Mouse (Mus musculus) left cerebral cortex, adult 8-10 months (tissue): ENCODE data around the gene Mitf. TPM values are rescaled to one million over a fixed set of nuclear protein-coding genes. Genes with fewer than 3 reads are reported as not detected.

Experiments used
- DNase-seq, 2 experiments: peaks; one replicate each; pipeline ENCODE4 v3.0.0; 2022; ENCODE audit warnings: low spot score in 2 of 2
- total RNA-seq, 4 experiments: library from RNA; stranded (reverse); gene quantifications; 2 replicates each; pipeline ENCODE4 v1.2.4; 2022

The Mitf gene
- total RNA-seq, 4 experiments from 2014 or later: 7.4 to 9.2 (median 8.5) TPM

- no peak for DNase-seq
Measured at GRCm38 (mm10) chr6:97821811-97822210, 15.0 kb downstream of the Mitf start.

GRCm38 (mm10) chr6:97826642-97827275, 19.9 kb downstream of the Mitf start:
- no peak for DNase-seq

DNA sequence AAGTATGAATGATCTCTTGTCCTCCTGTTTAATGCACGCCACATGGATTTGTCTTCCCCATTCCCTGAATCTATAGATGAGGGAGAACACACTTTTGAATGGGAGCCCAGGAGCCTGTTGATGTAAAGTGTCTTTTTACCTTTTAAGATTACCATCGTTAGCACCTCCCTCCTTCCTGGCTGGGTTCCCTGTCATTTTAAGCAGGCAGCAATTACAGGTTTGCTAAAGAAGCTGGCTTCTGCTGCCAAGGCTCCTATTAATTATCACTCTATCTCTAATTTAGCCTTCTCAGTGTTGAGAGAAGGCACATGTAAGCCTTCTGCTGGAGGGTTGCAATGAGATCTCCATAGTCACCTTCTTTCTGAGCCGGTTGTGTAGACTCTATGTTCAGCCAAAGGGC, 21.2 kb downstream of the Mitf start:
- DNase-seq: no peak

GRCm38 (mm10) chr6:97828822-97829719, 22.2 kb downstream of the Mitf start:
- DNase-seq: no peak

- no peak for DNase-seq
Measured at GRCm38 (mm10) chr6:97832501-97832900, 25.6 kb downstream of the Mitf start.

- no peak for DNase-seq
Measured at GRCm38 (mm10) chr6:97836176-97836575, 29.3 kb downstream of the Mitf start.

DNA sequence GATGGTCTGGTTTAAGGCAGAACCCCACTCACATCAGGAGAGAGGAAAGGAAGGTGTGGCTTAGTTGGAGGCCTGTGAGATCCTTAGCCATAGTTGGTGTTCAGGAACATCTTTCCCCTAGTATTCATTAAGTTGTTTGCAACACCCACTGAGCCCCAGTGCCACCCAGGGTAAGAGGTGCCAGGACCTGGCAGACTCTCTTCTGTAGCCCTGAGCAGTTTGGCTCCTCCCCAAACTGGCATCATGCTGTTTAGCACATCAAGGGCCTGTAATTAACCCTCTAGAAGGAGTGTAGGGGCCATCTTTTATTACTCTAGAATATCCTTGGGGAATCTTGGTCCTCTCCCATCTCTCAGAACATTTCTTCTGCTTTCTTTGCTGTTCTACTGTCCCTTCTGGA, 30.9 kb downstream of the Mitf start:
- DNase-seq: no peak

- DNase-seq: no peak
Measured at GRCm38 (mm10) chr6:97839568-97839967, 32.7 kb downstream of the Mitf start.

- no peak for DNase-seq
Measured at GRCm38 (mm10) chr6:97844112-97844511, 37.3 kb downstream of the Mitf start.

GRCm38 (mm10) chr6:97848191-97848857, 41.5 kb downstream of the Mitf start:
- peak in 1 of 2 experiments; percentile 20 for DNase-seq

DNA sequence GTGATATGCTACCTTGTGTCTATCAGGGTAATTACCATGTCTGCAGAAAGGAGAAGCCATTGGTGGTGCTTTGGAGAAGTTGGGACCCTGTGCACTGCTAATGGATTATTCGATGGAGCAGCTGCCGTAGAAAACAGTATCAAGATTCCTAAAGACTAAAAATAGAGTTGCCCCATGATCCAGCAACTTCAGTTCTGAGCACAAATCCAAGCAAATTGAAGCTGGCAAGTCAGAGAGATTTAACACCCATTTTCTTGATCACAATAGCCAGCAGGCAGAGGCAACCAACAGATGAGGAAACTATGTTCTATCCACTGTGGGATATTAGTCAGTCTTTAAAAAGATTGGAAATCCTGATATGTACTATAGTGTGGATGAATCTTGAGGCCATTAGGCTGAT, 47.4 kb downstream of the Mitf start:
- DNase-seq: no peak

- DNase-seq: peak in 1 of 2 experiments; percentile 22
Measured at GRCm38 (mm10) chr6:97855420-97856170, 48.7 kb downstream of the Mitf start.

DNA sequence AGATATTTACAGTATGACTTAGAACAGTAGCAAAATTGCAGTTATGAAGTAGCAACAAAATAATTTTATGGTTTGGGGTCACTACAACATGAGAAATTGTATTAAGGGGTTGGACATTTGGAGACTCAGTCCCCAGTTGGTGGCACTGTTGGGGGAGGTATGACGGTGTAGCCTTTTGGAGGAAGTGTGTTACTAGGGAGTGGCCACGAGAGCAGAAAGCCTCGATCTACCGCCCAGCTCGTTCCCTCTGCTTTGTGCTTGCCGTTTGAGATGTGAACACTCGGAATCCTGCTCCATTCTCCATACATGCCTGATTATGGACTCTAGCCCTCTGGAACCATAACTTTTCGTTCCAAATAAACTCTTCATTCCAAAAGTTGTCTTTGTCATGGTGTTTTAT, 49.6 kb downstream of the Mitf start:
- no peak for DNase-seq

- no peak for DNase-seq
Measured at GRCm38 (mm10) chr6:97857690-97858089, 50.8 kb downstream of the Mitf start.

- no peak for DNase-seq
Measured at GRCm38 (mm10) chr6:97866575-97866974, 59.7 kb downstream of the Mitf start.

DNA sequence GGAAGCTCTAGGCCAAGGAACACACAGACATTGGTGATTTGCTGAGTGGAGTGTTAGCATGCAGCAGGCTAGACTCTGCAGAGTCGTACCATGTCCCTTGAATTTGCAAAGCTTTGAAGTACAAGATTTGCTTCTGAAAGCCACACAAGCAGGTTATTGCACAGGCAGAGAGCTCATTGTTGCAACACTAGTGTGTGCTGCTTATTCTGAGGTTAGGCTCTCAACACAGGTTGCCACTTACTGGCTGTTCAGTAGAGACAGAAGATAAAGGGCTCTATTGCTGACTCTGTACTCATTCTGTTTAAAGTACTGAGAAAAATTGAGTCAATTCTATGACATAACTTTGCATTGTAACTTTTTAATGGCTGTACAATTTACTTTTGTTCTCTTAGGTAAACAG, 61.2 kb downstream of the Mitf start:
- DNase-seq: no peak

GRCm38 (mm10) chr6:97869953-97870352, 63.1 kb downstream of the Mitf start:
- DNase-seq: no peak

GRCm38 (mm10) chr6:97871296-97872030, 64.6 kb downstream of the Mitf start:
- no peak for DNase-seq

DNA sequence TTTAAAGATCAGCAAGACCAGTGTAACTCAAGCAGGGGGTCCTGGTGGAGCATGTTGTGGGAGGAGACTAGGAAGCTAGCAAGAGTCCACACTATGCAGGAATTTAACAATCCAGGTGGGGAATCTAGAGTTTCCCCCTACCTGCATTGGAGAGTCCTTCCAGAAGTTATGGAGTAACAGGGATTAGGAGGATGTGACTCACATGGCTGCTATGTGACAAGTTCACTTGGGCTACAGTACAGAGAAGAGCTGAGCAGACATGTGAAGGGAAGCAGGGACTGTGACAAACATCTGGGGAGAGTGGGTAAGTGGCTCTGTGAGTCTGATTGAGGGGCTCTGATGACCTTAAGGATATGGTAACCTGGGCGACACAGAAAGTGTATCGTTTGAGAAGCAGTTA, 66.2 kb downstream of the Mitf start:
- DNase-seq: no peak

- no peak for DNase-seq
Measured at GRCm38 (mm10) chr6:97876990-97877389, 70.1 kb downstream of the Mitf start.

- no peak for DNase-seq
Measured at GRCm38 (mm10) chr6:97877492-97877891, 70.6 kb downstream of the Mitf start.
